10 mouse cellular contexts compared by ENCODE assay signal in genomic region chr1:64341596-64341995, GRCm38 (mm10).
DNase-seq lines count a peak whose midpoint lies in the region; ATAC-seq and TF ChIP-seq lines count a peak whose summit lies in the region.
"Had no signal": no experiment of that assay in that cellular context is flagged by ENCODE, and none has a peak within 500 bp of the region (broad histone marks: within the 10 kb centered on the region; RNA-seq: fewer than 3 reads in every experiment).

No protein-coding gene starts in this region.

- H3K9me3 ChIP-seq in heart, embryonic 10.5 days = no peaks in the 10 kb centered on the region
- H3K9me3 ChIP-seq: megakaryocyte, embryonic 14.5 days had no signal

- intact Hi-C loops in heart, adult 2 months (cut with DNase I) = no loop called here

- no peaks in the 10 kb centered on the region for H3K36me3 ChIP-seq in heart, adult 2 months (ENCODE audit: control insufficient read depth, insufficient read depth, low read length)
- H3K36me3 ChIP-seq in heart, embryonic 10.5 days = no peaks in the 10 kb centered on the region

- TF ChIP-seq POLR2A in heart, adult 2 months (IDR thresholded peaks at IDR 0.05; ENCODE audit: insufficient read depth, low read depth, low read length) = no peak

- no peaks in the 10 kb centered on the region for H3K79me2 ChIP-seq in heart, adult 2 months (replicated peaks; ENCODE audit: control insufficient read depth, insufficient read depth, low read length)

- H3K27me3 ChIP-seq in heart, adult 2 months (ENCODE audit: control insufficient read depth, insufficient read depth, low read length) = no peaks in the 10 kb centered on the region
- H3K27me3 ChIP-seq in heart, embryonic 10.5 days (ENCODE audit: insufficient read depth, poor library complexity, severe bottlenecking) = no peaks in the 10 kb centered on the region

- DNase-seq in heart, adult 2 months = peak; percentile 31 to 37
- DNase-seq in heart, embryonic 10.5 days (ENCODE audit: low spot score) = no peak
- peak; percentile 26 for DNase-seq in adrenal gland, postnatal 10 days
- DNase-seq in cerebellum, postnatal 14 days = peak; percentile 87 to 93
- DNase-seq in layer of hippocampus, adult 11-12 months (ENCODE audit: low spot score) = peak; percentile 46
- no peak for DNase-seq in T-cell, adult 2 months (ENCODE audit: low spot score)

- H3K4me1 ChIP-seq in heart, adult 2 months (ENCODE audit: control insufficient read depth, insufficient read depth, low read length) = no peaks in the 10 kb centered on the region; the same call in 1 of the 2 replicates
- no peaks in the 10 kb centered on the region for H3K4me1 ChIP-seq in heart, embryonic 10.5 days

- no peak for TF ChIP-seq EP300 in heart, adult 2 months (IDR thresholded peaks at IDR 0.05; ENCODE audit: insufficient read depth, low read depth, low read length)

- no peak for ATAC-seq in activated CD4-positive, CD25-positive, alpha-beta regulatory T cell, adult 4 months
- no peak for ATAC-seq in CD4-positive, CD25-positive, alpha-beta regulatory T cell, adult 4 months
- ATAC-seq: intestine, embryonic 16.5 days had no signal

- 58% methylated on average over 6 of the region's 6 CpGs for WGBS in heart, adult 2 months
- 67% methylated on average over 6 of the region's 6 CpGs for WGBS in heart, embryonic 10.5 days

- H3K9ac ChIP-seq in heart, adult 2 months (ENCODE audit: low read depth, low read length) = no peak overlapping the region

- TF ChIP-seq CTCF in heart, adult 2 months (IDR thresholded peaks at IDR 0.05) = no peak

- no peak overlapping the region for H3K4me3 ChIP-seq in heart, adult 2 months
- no peak overlapping the region for H3K4me3 ChIP-seq in heart, embryonic 10.5 days
- H3K4me3 ChIP-seq: megakaryocyte, embryonic 14.5 days had no signal

- H3K27ac ChIP-seq in heart, adult 2 months = no peak overlapping the region
- H3K27ac ChIP-seq in heart, embryonic 10.5 days = no peak overlapping the region

Comparison
In these comparisons a context has a peak if more than half of its experiments do, and no peak if none do; other contexts are left out.
1. DNase-seq: peak in heart, adult 2 months (2 of 2), adrenal gland, postnatal 10 days (single experiment), cerebellum, postnatal 14 days (2 of 2) and layer of hippocampus, adult 11-12 months (single experiment); none in heart, embryonic 10.5 days (single experiment) and T-cell, adult 2 months (single experiment).